Mouse (Mus musculus) forebrain, embryonic 14.5 days (tissue): ENCODE measurements around the gene Per1. TPM values are rescaled to one million over a fixed set of nuclear protein-coding genes. Genes with fewer than 3 reads are reported as not detected.

Experiments
- ATAC-seq: fragments of 200-750 bp; cut with Nextera tagmentation; 2 replicates; pipeline ENCODE4 v1.8.0; 2017; ENCODE audit warnings: mild to moderate bottlenecking, moderate library complexity
- DNase-seq: peaks from one replicate; pipeline ENCODE4 v3.0.0-alpha.2; 2015; ENCODE audit warnings: low spot score
- H3K27ac ChIP-seq: fragments of 300-500 bp; sonication (generic); 2 replicates; pipeline ENCODE4 v1.5.1; 2014; ENCODE audit warnings: low read depth, mild to moderate bottlenecking, control low read depth, low read length, moderate library complexity
- H3K27me3 ChIP-seq: fragments of 300-500 bp; sonication (generic); replicated peaks from 2 replicates; pipeline ENCODE4 v1.6.1; 2014; ENCODE audit warnings: low read length, control low read depth, mixed read lengths; ENCODE audit not compliant: control insufficient read depth, insufficient read depth
- H3K36me3 ChIP-seq: fragments of 300-500 bp; sonication (generic); 2 replicates; pipeline ENCODE4 v1.6.1; 2014; ENCODE audit warnings: low read length, control low read depth; ENCODE audit not compliant: control insufficient read depth, insufficient read depth
- H3K4me1 ChIP-seq: fragments of 300-500 bp; sonication (generic); 2 replicates; pipeline ENCODE4 v1.6.1; 2014; ENCODE audit warnings: antibody characterized with exemption, low read length, control low read depth; ENCODE audit not compliant: control insufficient read depth, insufficient read depth
- H3K4me2 ChIP-seq: fragments of 300-500 bp; sonication (generic); 2 replicates; pipeline ENCODE4 v1.6.1; 2014; ENCODE audit warnings: mild to moderate bottlenecking, control low read depth, low read length
- H3K4me3 ChIP-seq: fragments of 300-500 bp; sonication (generic); 2 replicates; pipeline ENCODE4 v1.5.1; 2014; ENCODE audit warnings: low read depth, low read length, control low read depth
- H3K9ac ChIP-seq: fragments of 300-500 bp; sonication (generic); 2 replicates; pipeline ENCODE4 v1.6.1; 2014; ENCODE audit warnings: mild to moderate bottlenecking, low read length, control low read depth, moderate library complexity
- H3K9me3 ChIP-seq: fragments of 300-500 bp; sonication (generic); replicated peaks from 2 replicates; pipeline ENCODE4 v1.6.1; 2016; ENCODE audit warnings: low read length, control low read depth, mixed read lengths; ENCODE audit not compliant: control insufficient read depth
- WGBS: fragments of 180-500 bp; shearing (Covaris S2); extraction: QIAGEN DNeasy Blood & Tissue Kit; methylation state at CpG from one replicate; pipeline ENCODE4 v1.1.7; 2014; 5-methylcytosine and 5-hydroxymethylcytosine counted together
- polyA plus RNA-seq: library from polyadenylated mRNA; unstranded; fragments of >200 nt; fragmentation: Nextera tagmentation; extraction: Ambion mirVana; gene quantifications from 2 replicates; pipeline ENCODE4 v1.2.1, GENCODE M21; 2014

Per1 gene
- polyA plus RNA-seq, 1 experiment from 2014 or later = 6.8 TPM

- WGBS = 46% methylated on average over 4 of the region's 4 CpGs
- Histone ChIP-seq H3K27ac (no peak overlapping the region), H3K9ac (0 out of 2 replicates have a peak overlapping the region, but pooled peaks have one; percentile 13), H3K36me3 (peaks cover 25% of the 10 kb centered on the region), H3K4me2 (no peak overlapping the region), H3K27me3 (no peaks in the 10 kb centered on the region), H3K4me3 (no peak overlapping the region), H3K9me3 (no peaks in the 10 kb centered on the region), H3K4me1 (peaks cover 17% of the 10 kb centered on the region)
- DNase-seq (no peak), ATAC-seq (no peak)
Observed at GRCm38 (mm10) chr11:69087082-69087481, 7.9 kb upstream of the Per1 start.

GRCm38 (mm10) chr11:69087597-69087996 is 7.4 kb upstream of the Per1 start:
- DNase-seq (no peak), ATAC-seq (no peak)
- H3K4me3 ChIP-seq = peak overlapping the region; percentile 99; the same call in 1 of the 2 replicates
- peaks cover 27% of the 10 kb centered on the region for H3K36me3 ChIP-seq
- no peak overlapping the region for H3K27ac ChIP-seq
- no peaks in the 10 kb centered on the region for H3K9me3 ChIP-seq
- WGBS = 56% methylated on average over 2 of the region's 2 CpGs
- peak overlapping the region; percentile 100; the same call in 1 of the 2 replicates for H3K9ac ChIP-seq
- H3K4me1 ChIP-seq = peaks cover 17% of the 10 kb centered on the region
- no peaks in the 10 kb centered on the region for H3K27me3 ChIP-seq
- H3K4me2 ChIP-seq = peak overlapping the region; percentile 96; the same call in 1 of the 2 replicates

GRCm38 (mm10) chr11:69088103-69088855 is 6.7 kb upstream of the Per1 start, which contains the start of gene Vamp2:
Gene Vamp2, plus strand, starts transcription at chr11:69088490.
- Histone ChIP-seq H3K4me2 (peak within 1 kb of the TSS; percentile 96), H3K27ac (peak within 1 kb of the TSS; percentile 91), H3K36me3 (peaks cover 30% of the 10 kb centered on the region), H3K4me1 (peaks cover 17% of the 10 kb centered on the region), H3K9ac (peak within 1 kb of the TSS; percentile 100), H3K4me3 (peak within 1 kb of the TSS; percentile 99), H3K27me3 (no peaks in the 10 kb centered on the region), H3K9me3 (no peaks in the 10 kb centered on the region)
- ATAC-seq = peak; percentile 87
- peak; percentile 94 for DNase-seq
- WGBS = 1% methylated on average over 54 of the region's 67 CpGs

GRCm38 (mm10) chr11:69088856-69089615 is 6.0 kb upstream of the Per1 start:
- H3K36me3 ChIP-seq = peaks cover 30% of the 10 kb centered on the region
- H3K27me3 ChIP-seq = no peaks in the 10 kb centered on the region
- H3K9me3 ChIP-seq = no peaks in the 10 kb centered on the region
- H3K9ac ChIP-seq = peak overlapping the region; percentile 100
- ATAC-seq (no peak; the same call in 1 of the 2 replicates), DNase-seq (no peak)
- H3K27ac ChIP-seq = peak overlapping the region; percentile 91
- H3K4me2 ChIP-seq = peak overlapping the region; percentile 96
- peaks cover 17% of the 10 kb centered on the region for H3K4me1 ChIP-seq
- 11% methylated on average over 25 of the region's 25 CpGs for WGBS
- H3K4me3 ChIP-seq = peak overlapping the region; percentile 99

- DNase-seq (no peak), ATAC-seq (no peak)
- H3K4me2 ChIP-seq = peak overlapping the region; percentile 96
- H3K9me3 ChIP-seq = no peaks in the 10 kb centered on the region
- peaks cover 20% of the 10 kb centered on the region for H3K4me1 ChIP-seq
- no peaks in the 10 kb centered on the region for H3K27me3 ChIP-seq
- peak overlapping the region; percentile 100 for H3K9ac ChIP-seq
- WGBS = 87% methylated on average over 12 of the region's 12 CpGs
- peak overlapping the region; percentile 99 for H3K4me3 ChIP-seq
- H3K27ac ChIP-seq = no peak overlapping the region
- peaks cover 30% of the 10 kb centered on the region for H3K36me3 ChIP-seq
Observed at GRCm38 (mm10) chr11:69089616-69090290, 5.3 kb upstream of the Per1 start.

DNA sequence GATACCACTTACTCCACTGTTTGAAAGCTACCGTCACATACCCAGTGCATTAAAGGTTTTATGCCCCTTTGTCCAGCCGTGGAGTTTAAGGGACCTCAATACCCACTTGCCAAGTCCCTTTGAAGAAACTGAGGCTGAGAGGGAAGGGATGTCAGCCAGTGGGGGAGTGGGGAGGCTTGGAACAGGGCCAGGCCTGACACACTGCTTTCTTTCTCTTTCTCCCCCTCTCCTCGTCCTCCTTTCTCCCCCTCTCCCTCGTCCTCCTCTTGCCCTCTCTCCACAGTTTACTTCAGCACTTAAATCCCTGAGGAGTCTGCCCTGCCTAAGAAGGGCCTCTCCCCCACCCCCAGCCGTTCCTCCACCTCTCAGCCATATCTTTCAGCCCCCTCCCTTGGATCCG is 4.7 kb upstream of the Per1 start:
- DNase-seq = no peak

GRCm38 (mm10) chr11:69091566-69092385 is 3.2 kb upstream of the Per1 start:
- Histone ChIP-seq H3K9me3 (no peaks in the 10 kb centered on the region), H3K27ac (no peak overlapping the region), H3K4me3 (no peak overlapping the region), H3K4me2 (no peak overlapping the region), H3K36me3 (peaks cover 30% of the 10 kb centered on the region), H3K27me3 (no peaks in the 10 kb centered on the region), H3K4me1 (peaks cover 34% of the 10 kb centered on the region), H3K9ac (no peak overlapping the region)
- DNase-seq (no peak), ATAC-seq (no peak)
- 64% methylated on average over 7 of the region's 7 CpGs for WGBS

More for the DNA sequence above, 4.7 kb upstream of the Per1 start:
- Histone ChIP-seq H3K4me3 (no peak overlapping the region), H3K27me3 (no peaks in the 10 kb centered on the region), H3K4me2 (peak overlapping the region; percentile 96; the same call in 1 of the 2 replicates), H3K4me1 (peaks cover 23% of the 10 kb centered on the region), H3K9me3 (no peaks in the 10 kb centered on the region), H3K9ac (peak overlapping the region; percentile 100; the same call in 1 of the 2 replicates), H3K27ac (no peak overlapping the region), H3K36me3 (peaks cover 30% of the 10 kb centered on the region)
- 52% methylated on average over 6 of the region's 6 CpGs for WGBS
- no peak for ATAC-seq

DNA sequence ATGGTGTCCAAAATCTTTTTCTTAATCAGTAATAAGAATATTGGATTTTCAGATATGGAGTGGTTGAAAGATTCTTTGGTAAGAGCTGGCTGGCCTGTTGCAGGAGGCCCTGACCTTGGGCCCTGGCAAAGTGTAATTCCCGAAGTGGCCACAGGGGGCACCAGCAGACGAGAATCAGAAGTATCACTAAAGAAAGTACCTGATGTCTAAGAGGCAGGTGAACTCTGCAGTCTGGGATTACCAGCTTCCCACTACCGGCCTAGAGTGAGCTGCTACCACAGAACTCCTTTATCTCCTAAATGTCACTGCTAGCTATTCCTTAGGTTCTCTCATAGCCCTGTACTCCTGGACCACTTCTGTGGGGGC is 2.6 kb upstream of the Per1 start:
- WGBS = 5% methylated on average over 3 of the region's 3 CpGs
- ATAC-seq = no peak
- DNase-seq = peak; percentile 65
- no peaks in the 10 kb centered on the region for H3K9me3 ChIP-seq
- H3K4me2 ChIP-seq = no peak overlapping the region
- H3K27me3 ChIP-seq = no peaks in the 10 kb centered on the region
- peaks cover 40% of the 10 kb centered on the region for H3K4me1 ChIP-seq
- no peak overlapping the region for H3K4me3 ChIP-seq
- no peak overlapping the region for H3K9ac ChIP-seq
- H3K27ac ChIP-seq = no peak overlapping the region
- H3K36me3 ChIP-seq = peaks cover 30% of the 10 kb centered on the region
